Mouse (Mus musculus): Measurements from ENCODE around the gene Tpm4. TPM values are rescaled to one million over a fixed set of nuclear protein-coding genes. Genes with fewer than 3 reads are reported as not detected.
"Not testable (repeated sequence)": the region's sequence is repeated elsewhere in the genome, so short reads cannot be mapped to it uniquely, and the experiment has no call there.

Tpm4 gene
- total and polyA plus RNA-seq, 2 experiments from 2014 or later = 195 to 222 TPM

GRCm38 (mm10) chr8:72110876-72111275, 23.9 kb upstream of the Tpm4 start:
- Histone ChIP-seq H3K27ac (ENCODE audit: low read depth) (no peak overlapping the region), H3K36me3 (replicated peaks; ENCODE audit: control insufficient read depth, insufficient read depth, low read length) (no peaks in the 10 kb centered on the region), H3K4me2 (ENCODE audit: low read depth, low read length) (no peak overlapping the region), H3K9me3 (replicated peaks; ENCODE audit: control insufficient read depth, low read length) (no peaks in the 10 kb centered on the region), H3K4me1 (ENCODE audit: control insufficient read depth, insufficient read depth) (no peaks in the 10 kb centered on the region), H3K4me3 (ENCODE audit: low read depth, low read length) (no peak overlapping the region), H3K9ac (replicated peaks; ENCODE audit: low read depth, low read length) (no peak overlapping the region), H3K27me3 (ENCODE audit: control insufficient read depth, insufficient read depth, low read length) (no peaks in the 10 kb centered on the region)
- TF ChIP-seq CTCF (IDR thresholded peaks at IDR 0.05; ENCODE audit: low read depth) (no peak), EP300 (IDR thresholded peaks at IDR 0.05; ENCODE audit: low read depth) (no peak)
- DNase-seq (ENCODE audit: low spot score) = no peak
- WGBS = 72% methylated on average over 6 of the region's 6 CpGs
- no peak for ATAC-seq (ENCODE audit: insufficient read depth, low read depth)

GRCm38 (mm10) chr8:72112486-72112885, 22.3 kb upstream of the Tpm4 start:
- DNase-seq (ENCODE audit: low spot score) (no peak), ATAC-seq (ENCODE audit: insufficient read depth, low read depth) (no peak)
- Histone ChIP-seq H3K9me3 (replicated peaks; ENCODE audit: control insufficient read depth, low read length) (no peaks in the 10 kb centered on the region), H3K27me3 (ENCODE audit: control insufficient read depth, insufficient read depth, low read length) (no peaks in the 10 kb centered on the region), H3K27ac (ENCODE audit: low read depth) (no peak overlapping the region), H3K9ac (replicated peaks; ENCODE audit: low read depth, low read length) (no peak overlapping the region), H3K4me1 (ENCODE audit: control insufficient read depth, insufficient read depth) (no peaks in the 10 kb centered on the region), H3K4me2 (ENCODE audit: low read depth, low read length) (no peak overlapping the region), H3K36me3 (replicated peaks; ENCODE audit: control insufficient read depth, insufficient read depth, low read length) (no peaks in the 10 kb centered on the region), H3K4me3 (ENCODE audit: low read depth, low read length) (no peak overlapping the region)
- 50% methylated on average over 3 of the region's 3 CpGs for WGBS
- TF ChIP-seq CTCF (IDR thresholded peaks at IDR 0.05; ENCODE audit: low read depth) (no peak), EP300 (IDR thresholded peaks at IDR 0.05; ENCODE audit: low read depth) (no peak)

- H3K36me3 ChIP-seq (replicated peaks; ENCODE audit: control insufficient read depth, insufficient read depth, low read length) = no peaks in the 10 kb centered on the region
- no peaks in the 10 kb centered on the region for H3K27me3 ChIP-seq (ENCODE audit: control insufficient read depth, insufficient read depth, low read length)
- TF ChIP-seq CTCF (IDR thresholded peaks at IDR 0.05; ENCODE audit: low read depth) = no peak
- TF ChIP-seq EP300 (IDR thresholded peaks at IDR 0.05; ENCODE audit: low read depth) = no peak
- H3K9me3 ChIP-seq (replicated peaks; ENCODE audit: control insufficient read depth, low read length) = no peaks in the 10 kb centered on the region
- H3K27ac ChIP-seq (ENCODE audit: low read depth) = no peak overlapping the region
- 86% methylated on average over 2 of the region's 2 CpGs for WGBS
- H3K4me3 ChIP-seq (ENCODE audit: low read depth, low read length) = no peak overlapping the region
- no peak overlapping the region for H3K4me2 ChIP-seq (ENCODE audit: low read depth, low read length)
- ATAC-seq (ENCODE audit: insufficient read depth, low read depth) = no peak
- no peak for DNase-seq (ENCODE audit: low spot score)
- H3K4me1 ChIP-seq (ENCODE audit: control insufficient read depth, insufficient read depth) = no peaks in the 10 kb centered on the region
- H3K9ac ChIP-seq (replicated peaks; ENCODE audit: low read depth, low read length) = no peak overlapping the region
Observed at GRCm38 (mm10) chr8:72115202-72115601, 19.6 kb upstream of the Tpm4 start.

- Histone ChIP-seq H3K27ac (ENCODE audit: low read depth) (no peak overlapping the region), H3K9ac (replicated peaks; ENCODE audit: low read depth, low read length) (no peak overlapping the region), H3K9me3 (replicated peaks; ENCODE audit: control insufficient read depth, low read length) (no peaks in the 10 kb centered on the region), H3K4me2 (ENCODE audit: low read depth, low read length) (no peak overlapping the region), H3K27me3 (ENCODE audit: control insufficient read depth, insufficient read depth, low read length) (no peaks in the 10 kb centered on the region), H3K36me3 (replicated peaks; ENCODE audit: control insufficient read depth, insufficient read depth, low read length) (no peaks in the 10 kb centered on the region), H3K4me3 (ENCODE audit: low read depth, low read length) (no peak overlapping the region), H3K4me1 (ENCODE audit: control insufficient read depth, insufficient read depth) (no peaks in the 10 kb centered on the region)
- no peak for ATAC-seq (ENCODE audit: insufficient read depth, low read depth)
- no peak for DNase-seq (ENCODE audit: low spot score)
- TF ChIP-seq EP300 (IDR thresholded peaks at IDR 0.05; ENCODE audit: low read depth) = no peak
- no peak for TF ChIP-seq CTCF (IDR thresholded peaks at IDR 0.05; ENCODE audit: low read depth)
- WGBS = 31% methylated on average over 4 of the region's 4 CpGs
Observed at GRCm38 (mm10) chr8:72118616-72119015, 16.2 kb upstream of the Tpm4 start.

GRCm38 (mm10) chr8:72121486-72121885, 13.3 kb upstream of the Tpm4 start:
- not testable (repeated sequence) for ATAC-seq (ENCODE audit: insufficient read depth, low read depth); H3K27ac ChIP-seq (ENCODE audit: low read depth); H3K4me3 ChIP-seq (ENCODE audit: low read depth, low read length); H3K4me2 ChIP-seq (ENCODE audit: low read depth, low read length); H3K36me3 ChIP-seq (replicated peaks; ENCODE audit: control insufficient read depth, insufficient read depth, low read length); H3K4me1 ChIP-seq (ENCODE audit: control insufficient read depth, insufficient read depth); H3K9ac ChIP-seq (replicated peaks; ENCODE audit: low read depth, low read length); H3K27me3 ChIP-seq (ENCODE audit: control insufficient read depth, insufficient read depth, low read length); H3K9me3 ChIP-seq (replicated peaks; ENCODE audit: control insufficient read depth, low read length); DNase-seq (ENCODE audit: low spot score)
- 64% methylated on average over 3 of the region's 3 CpGs for WGBS

- Histone ChIP-seq H3K9me3 (replicated peaks; ENCODE audit: control insufficient read depth, low read length) (no peaks in the 10 kb centered on the region), H3K36me3 (replicated peaks; ENCODE audit: control insufficient read depth, insufficient read depth, low read length) (no peaks in the 10 kb centered on the region), H3K27ac (ENCODE audit: low read depth) (no peak overlapping the region), H3K4me3 (ENCODE audit: low read depth, low read length) (no peak overlapping the region), H3K4me1 (ENCODE audit: control insufficient read depth, insufficient read depth) (no peaks in the 10 kb centered on the region), H3K9ac (replicated peaks; ENCODE audit: low read depth, low read length) (no peak overlapping the region), H3K4me2 (ENCODE audit: low read depth, low read length) (no peak overlapping the region), H3K27me3 (ENCODE audit: control insufficient read depth, insufficient read depth, low read length) (no peaks in the 10 kb centered on the region)
- DNase-seq (ENCODE audit: low spot score) = no peak
- no peak for TF ChIP-seq CTCF (IDR thresholded peaks at IDR 0.05; ENCODE audit: low read depth)
- no peak for TF ChIP-seq EP300 (IDR thresholded peaks at IDR 0.05; ENCODE audit: low read depth)
- WGBS = 78% methylated on average over 1 of the region's 1 CpGs
- ATAC-seq (ENCODE audit: insufficient read depth, low read depth) = no peak
Observed at GRCm38 (mm10) chr8:72121997-72122396, 12.8 kb upstream of the Tpm4 start.

All from heart, postnatal 0 days (tissue).